Mouse (Mus musculus): ENCODE measurements around the gene Dynlt1b.
"Not testable (repeated sequence)": the region's sequence is repeated elsewhere in the genome, so short reads cannot be mapped to it uniquely, and the experiment has no call there.

Gene Dynlt1b

DNA sequence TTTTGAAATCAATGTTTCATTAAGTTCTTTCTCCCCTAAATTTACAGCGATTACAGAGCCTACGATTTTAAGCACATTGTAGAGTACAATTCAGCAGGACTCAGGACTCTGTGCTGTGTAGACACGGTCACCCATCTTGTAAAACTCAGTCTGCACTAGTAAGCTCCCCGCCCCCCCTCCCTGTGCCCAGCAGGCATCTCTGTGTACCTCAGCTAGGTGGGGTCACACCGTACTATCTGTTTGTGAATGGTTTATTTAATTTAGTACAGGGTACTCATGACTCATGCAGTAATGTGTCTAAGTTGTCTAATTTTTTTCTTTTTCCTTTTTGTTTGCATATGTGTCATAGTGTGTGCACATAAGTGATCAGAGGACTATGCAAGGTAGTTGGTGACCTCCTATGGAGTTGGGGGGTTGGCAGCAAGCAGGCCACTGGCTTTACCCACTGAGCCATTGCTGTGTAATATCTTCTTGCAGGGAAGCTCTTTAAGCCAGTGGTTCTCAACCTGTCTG lies 31.2 kb downstream of the Dynlt1b start:
- not testable (repeated sequence) for DNase-seq (ENCODE audit: low spot score)

DNA sequence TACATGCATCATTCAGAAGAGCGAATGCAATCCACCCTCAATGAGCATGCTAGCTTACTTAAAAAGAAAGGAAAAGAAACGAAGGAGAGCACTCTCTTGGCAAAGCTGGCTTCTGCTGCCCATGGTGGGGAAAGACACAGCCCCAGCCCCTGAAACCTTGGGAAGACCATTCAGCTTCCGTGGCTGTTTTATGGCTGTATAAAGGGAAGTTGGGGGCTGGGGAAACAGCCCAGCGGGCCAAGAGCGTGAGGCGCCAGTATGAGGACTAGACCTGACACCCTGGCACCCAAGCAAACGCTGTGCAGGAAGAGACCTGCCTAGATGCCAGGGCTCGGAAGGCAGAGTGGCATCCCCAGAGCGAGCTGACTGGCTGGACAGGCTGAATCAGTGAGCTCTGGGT lies 35.8 kb downstream of the Dynlt1b start:
- not testable (repeated sequence) for DNase-seq (ENCODE audit: low spot score)

DNA sequence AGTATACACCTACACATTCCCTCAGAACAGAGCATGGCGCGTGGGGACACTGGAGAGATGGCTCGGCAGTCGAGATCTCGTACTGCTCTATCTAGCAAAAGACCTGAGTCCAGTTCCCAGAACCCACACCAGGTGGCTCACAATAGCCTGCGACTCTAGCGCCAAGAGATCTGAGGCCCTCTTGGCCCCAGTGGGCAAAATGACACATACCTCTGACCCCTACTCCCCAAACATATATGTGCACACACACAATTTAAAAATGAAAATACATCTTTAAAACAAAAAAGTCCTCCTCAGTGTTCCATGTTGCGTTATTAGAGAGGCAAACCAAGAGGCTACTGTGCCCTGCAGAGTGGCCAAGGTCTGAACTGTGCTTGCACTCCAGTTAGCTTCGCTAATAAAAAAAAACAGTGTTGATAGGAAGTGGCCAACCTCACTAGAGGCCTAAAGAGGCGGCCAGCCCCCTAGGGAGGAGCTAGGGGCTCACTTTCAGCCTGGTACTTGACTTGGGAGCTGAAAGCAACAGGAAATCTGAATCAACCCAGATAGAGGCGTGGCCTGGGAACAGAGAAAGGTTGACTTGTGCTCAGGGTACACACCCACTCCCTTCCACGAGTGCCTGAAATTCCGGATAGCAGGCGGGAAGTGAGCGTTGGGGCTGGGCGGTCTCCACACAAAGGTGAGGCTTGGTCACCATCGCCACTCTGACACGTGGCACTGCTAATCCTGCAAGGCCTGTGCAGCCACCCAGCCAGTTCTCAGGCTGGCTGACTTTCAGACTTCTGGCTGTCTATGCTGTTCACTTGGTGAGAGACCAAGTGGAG lies 37.9 kb downstream of the Dynlt1b start:
- DNase-seq (ENCODE audit: low spot score), result not testable (repeated sequence)

DNA sequence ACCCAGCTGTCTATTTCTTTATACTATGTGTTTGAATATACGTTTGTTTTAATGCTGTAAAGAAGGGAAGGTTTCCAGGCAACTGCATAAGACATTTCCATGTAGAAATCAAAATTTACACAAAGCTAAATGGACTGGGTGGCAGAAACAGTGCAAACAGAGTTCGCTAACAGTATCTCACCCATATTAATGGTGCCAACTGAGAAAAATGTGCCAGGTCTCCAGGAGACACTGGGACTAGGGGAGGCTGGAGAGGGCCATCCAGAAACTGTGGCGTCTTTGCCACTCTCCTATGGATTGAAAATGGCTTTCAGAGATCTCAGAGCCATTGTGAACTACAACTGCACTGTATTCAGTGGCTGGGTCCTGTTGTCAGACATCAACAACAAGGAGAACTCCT lies 40.1 kb downstream of the Dynlt1b start:
- DNase-seq (ENCODE audit: low spot score), result not testable (repeated sequence)

DNA sequence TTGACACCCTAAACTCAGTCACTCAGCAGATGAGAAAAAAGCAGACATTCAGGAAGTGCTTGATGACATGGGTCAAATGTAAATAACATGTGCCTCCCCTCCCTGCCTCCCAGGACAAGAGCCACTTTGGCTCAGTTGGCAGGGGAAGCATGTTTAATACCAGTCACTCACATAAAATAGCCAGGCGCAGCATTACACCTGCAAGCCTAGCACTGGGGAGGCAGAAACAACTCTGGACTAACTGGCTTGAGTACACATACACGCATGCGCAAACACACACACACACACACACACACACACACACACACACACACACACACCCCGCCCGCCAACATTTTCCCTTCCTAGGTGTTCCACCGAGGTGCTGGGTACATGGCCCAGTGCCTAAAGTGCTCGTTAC lies 40.8 kb downstream of the Dynlt1b start:
- DNase-seq (ENCODE audit: low spot score), result not testable (repeated sequence)

DNA sequence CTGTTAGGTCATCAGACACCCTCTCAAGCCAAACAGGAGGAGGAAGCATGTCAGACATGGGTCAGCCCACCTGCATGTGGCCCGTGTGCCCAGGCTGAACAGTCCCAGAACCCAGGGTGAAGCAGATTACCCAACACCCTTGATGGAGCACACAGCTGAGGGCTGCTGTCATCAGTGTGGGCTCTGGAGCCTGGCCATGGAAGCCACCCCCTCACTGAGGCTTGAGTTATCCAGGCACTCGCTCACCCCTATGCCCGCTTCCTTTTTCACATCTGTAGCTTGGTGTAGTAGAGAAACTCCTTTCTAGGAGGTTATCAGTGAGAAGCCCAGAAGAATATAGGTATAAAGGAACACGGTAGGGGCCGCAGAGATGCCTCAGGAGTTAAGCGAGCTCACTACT lies 45.4 kb downstream of the Dynlt1b start:
- not testable (repeated sequence) for DNase-seq (ENCODE audit: low spot score)

DNA sequence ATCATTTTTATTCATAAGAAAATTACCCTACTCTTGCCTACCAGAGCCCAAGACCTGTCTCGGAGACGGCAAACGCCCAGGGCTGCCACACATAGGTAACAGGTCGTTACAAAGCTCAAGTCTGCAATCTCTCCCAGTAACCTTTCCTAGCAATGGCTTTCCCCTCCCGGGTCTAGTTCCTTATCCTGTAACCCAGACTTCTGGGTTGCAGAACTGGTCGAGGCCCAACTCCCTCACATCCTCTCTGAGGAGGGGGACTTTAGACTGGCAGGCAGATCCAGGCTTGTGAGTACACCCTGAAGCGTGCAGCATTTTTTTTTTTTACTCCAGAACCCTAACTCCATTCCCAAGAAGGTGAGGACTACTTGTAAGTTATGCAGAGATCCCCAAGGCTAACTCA lies 46.0 kb downstream of the Dynlt1b start:
- not testable (repeated sequence) for DNase-seq (ENCODE audit: low spot score)

DNA sequence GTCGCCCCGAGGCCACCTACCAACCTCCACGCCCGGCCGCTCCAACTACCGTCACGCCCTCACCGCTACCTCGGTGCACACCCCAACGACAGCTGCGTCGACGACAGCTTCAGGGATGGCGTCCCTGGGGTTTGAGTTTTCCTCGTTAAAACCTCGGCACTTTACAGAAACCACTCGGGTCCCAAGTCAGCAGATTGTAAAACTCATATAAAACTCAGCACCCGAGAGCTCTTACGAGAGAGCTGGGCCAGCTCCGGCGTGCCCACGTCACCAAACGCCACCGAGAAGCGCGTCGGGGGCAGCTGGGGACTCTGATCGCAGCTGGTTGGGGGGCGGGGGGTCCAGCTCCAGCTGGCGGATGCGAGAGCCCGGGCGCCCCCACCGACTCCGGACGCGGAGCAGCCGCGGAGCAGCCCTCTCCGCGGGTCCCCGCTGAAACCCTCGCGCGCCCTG lies 46.6 kb downstream of the Dynlt1b start:
- not testable (repeated sequence) for DNase-seq (ENCODE audit: low spot score)

DNA sequence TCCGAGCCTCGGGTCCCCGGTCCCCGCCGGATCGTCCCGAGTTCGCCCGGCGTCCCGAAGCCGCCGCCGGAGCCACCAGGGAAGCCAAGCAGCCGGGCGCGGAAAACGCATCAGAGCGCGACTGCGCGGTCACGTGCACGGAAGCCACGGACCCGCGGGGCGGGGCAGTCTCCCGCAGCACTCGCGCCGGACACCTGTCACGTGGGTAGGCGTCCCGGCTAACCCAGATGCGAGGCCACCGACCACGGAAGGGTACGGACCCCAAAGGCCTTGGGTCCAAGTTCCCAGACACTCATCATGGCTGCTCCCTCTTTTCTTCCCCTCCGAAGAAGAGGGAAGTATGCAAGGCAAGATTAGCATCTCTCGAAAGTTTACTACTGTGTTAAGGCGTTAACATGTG lies 47.1 kb downstream of the Dynlt1b start:
- DNase-seq (ENCODE audit: low spot score), result not testable (repeated sequence)

DNA sequence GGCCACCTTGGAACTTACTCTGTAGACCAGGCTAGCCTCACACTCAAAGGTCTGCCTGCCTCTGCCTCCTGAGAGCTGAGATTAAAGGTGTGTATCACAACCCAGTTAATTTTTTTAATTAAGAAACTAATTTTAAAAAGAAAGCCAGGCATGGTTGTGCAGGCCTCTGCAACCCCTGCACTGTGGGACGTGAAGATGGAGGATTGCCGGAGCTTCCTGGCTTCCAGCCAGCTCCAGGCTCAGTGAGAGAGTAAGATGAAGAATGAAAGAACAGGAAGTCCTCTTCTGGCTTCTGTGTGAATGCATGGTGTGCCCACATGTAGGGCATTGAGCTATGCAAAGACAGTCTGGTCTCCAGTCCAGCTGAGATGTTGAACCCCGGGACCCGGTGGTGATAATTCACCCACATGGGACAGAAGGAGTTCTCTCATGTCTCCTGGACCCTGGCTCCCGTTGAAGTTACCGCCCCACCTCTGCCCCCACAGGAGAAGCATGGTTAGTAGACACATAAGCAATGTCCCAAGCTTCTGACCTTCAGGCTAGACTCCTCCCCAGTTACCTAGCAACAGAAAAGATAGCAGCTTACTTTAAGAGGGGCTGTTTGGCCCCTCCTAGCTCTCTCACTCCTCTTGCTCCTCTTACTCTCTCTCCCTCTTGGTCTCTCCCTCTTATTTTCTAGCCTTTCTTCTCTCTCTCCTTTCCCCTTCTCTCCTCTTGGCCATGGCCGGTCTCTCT lies 51.1 kb downstream of the Dynlt1b start:
- not testable (repeated sequence) for DNase-seq (ENCODE audit: low spot score)

DNA sequence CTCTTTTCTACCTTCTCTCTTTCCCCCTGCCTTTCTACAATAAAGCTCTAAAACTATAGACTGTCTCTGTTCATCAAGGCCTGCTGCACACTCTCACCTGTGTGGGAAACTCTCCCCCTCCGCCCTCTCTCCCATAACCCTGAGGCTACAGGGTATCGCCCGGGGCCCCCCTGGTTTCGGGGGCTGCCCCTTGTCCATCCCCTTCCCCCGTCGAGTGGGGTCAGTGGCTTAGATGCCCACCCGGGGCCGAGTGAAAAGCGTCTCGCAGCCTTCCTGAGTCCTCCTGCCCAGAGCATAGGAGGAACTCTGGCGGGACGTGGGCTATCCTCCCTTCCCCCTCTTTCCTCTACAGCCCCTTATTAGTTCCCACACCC lies 51.7 kb downstream of the Dynlt1b start:
- DNase-seq (ENCODE audit: low spot score), result not testable (repeated sequence)

DNA sequence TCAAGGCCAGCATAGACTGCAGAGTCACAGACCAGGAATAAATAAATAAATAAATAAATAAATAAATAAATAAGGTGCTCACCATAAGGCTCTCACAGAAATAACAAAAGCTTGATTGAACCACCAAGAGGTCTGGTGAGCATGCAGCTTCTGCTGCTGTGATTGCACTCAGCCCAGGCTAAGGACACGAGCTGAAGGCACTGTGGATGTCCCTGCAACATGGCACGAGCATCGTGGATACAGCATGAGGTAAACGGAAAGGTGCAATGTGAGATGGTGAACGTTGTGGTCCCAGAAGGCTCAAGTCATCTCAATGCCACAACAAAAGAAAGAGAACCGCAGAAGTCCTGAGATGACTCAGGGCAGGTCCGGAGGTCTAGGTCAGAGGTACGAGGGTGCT lies 52.3 kb downstream of the Dynlt1b start:
- not testable (repeated sequence) for DNase-seq (ENCODE audit: low spot score)
